Mouse (Mus musculus): Measurements from ENCODE around the gene Dhdh. TPM values are rescaled to one million over a fixed set of nuclear protein-coding genes. Genes with fewer than 3 reads are reported as not detected.
"Not testable (repeated sequence)": the region's sequence is repeated elsewhere in the genome, so short reads cannot be mapped to it uniquely, and the experiment has no call there.

Dhdh gene
- polyA plus RNA-seq, 1 experiment from 2014 or later: 3.4 TPM

- H3K27ac ChIP-seq: no peak overlapping the region
- peaks cover 39% of the 10 kb centered on the region for H3K4me1 ChIP-seq
- H3K4me3 ChIP-seq: 0 out of 2 replicates have a peak overlapping the region, but pooled peaks have one; percentile 8
- H3K27me3 ChIP-seq: no peaks in the 10 kb centered on the region
- H3K36me3 ChIP-seq: peaks cover 4% of the 10 kb centered on the region; the same call in 1 of the 2 replicates
- 72% methylated on average over 18 of the region's 18 CpGs for whole genome bisulfite sequencing
- H3K9me3 ChIP-seq: no peaks in the 10 kb centered on the region
- no peak for ATAC-seq (ENCODE audit: borderline replicate concordance, extremely low read depth, low FRiP score, low TSS enrichment)
- H3K9ac ChIP-seq: no peak overlapping the region
- H3K4me2 ChIP-seq: 0 out of 2 replicates have a peak overlapping the region, but pooled peaks have one; percentile 9
Observed at GRCm38 (mm10) chr7:45522957-45523676, 34.5 kb upstream of the Dhdh start.

GRCm38 (mm10) chr7:45522194-45522752 lies 33.7 kb upstream of the Dhdh start:
- 0 out of 2 replicates have a peak overlapping the region, but pooled peaks have one; percentile 93 for H3K27ac ChIP-seq
- peaks cover 39% of the 10 kb centered on the region for H3K4me1 ChIP-seq
- H3K4me3 ChIP-seq: peak overlapping the region; percentile 61
- H3K9ac ChIP-seq: peak overlapping the region; percentile 63
- H3K27me3 ChIP-seq: no peaks in the 10 kb centered on the region
- ATAC-seq (ENCODE audit: borderline replicate concordance, extremely low read depth, low FRiP score, low TSS enrichment): no peak
- peak overlapping the region; percentile 64 for H3K4me2 ChIP-seq
- H3K36me3 ChIP-seq: peaks cover 4% of the 10 kb centered on the region; the same call in 1 of the 2 replicates
- no peaks in the 10 kb centered on the region for H3K9me3 ChIP-seq
- 51% methylated on average over 16 of the region's 16 CpGs for WGBS

GRCm38 (mm10) chr7:45521728-45522184 lies 33.2 kb upstream of the Dhdh start:
- Histone ChIP-seq H3K4me1 (peaks cover 36% of the 10 kb centered on the region), H3K9ac (peak overlapping the region; percentile 63), H3K4me3 (peak overlapping the region; percentile 61), H3K27me3 (no peaks in the 10 kb centered on the region), H3K36me3 (peaks cover 4% of the 10 kb centered on the region; the same call in 1 of the 2 replicates), H3K9me3 (no peaks in the 10 kb centered on the region), H3K27ac (peak overlapping the region; percentile 93), H3K4me2 (peak overlapping the region; percentile 64)
- ATAC-seq (ENCODE audit: borderline replicate concordance, extremely low read depth, low FRiP score, low TSS enrichment): peak; percentile 64
- WGBS: under 1% methylated on average over 28 of the region's 28 CpGs

GRCm38 (mm10) chr7:45520605-45521004 lies 32.0 kb upstream of the Dhdh start:
- ATAC-seq (ENCODE audit: borderline replicate concordance, extremely low read depth, low FRiP score, low TSS enrichment): no peak
- H3K9me3 ChIP-seq: no peaks in the 10 kb centered on the region
- peaks cover 4% of the 10 kb centered on the region; the same call in 1 of the 2 replicates for H3K36me3 ChIP-seq
- 84% methylated on average over 7 of the region's 7 CpGs for WGBS
- no peak overlapping the region for H3K9ac ChIP-seq
- no peak overlapping the region for H3K4me3 ChIP-seq
- no peaks in the 10 kb centered on the region for H3K27me3 ChIP-seq
- H3K4me1 ChIP-seq: peaks cover 35% of the 10 kb centered on the region
- no peak overlapping the region for H3K4me2 ChIP-seq
- no peak overlapping the region for H3K27ac ChIP-seq

GRCm38 (mm10) chr7:45519345-45520120 lies 30.9 kb upstream of the Dhdh start:
- Histone ChIP-seq H3K4me3 (no peak overlapping the region), H3K27me3 (no peaks in the 10 kb centered on the region), H3K36me3 (peaks cover 4% of the 10 kb centered on the region; the same call in 1 of the 2 replicates), H3K4me2 (no peak overlapping the region), H3K27ac (no peak overlapping the region), H3K9ac (no peak overlapping the region), H3K9me3 (no peaks in the 10 kb centered on the region), H3K4me1 (peaks cover 35% of the 10 kb centered on the region)
- 70% methylated on average over 8 of the region's 8 CpGs for WGBS
- ATAC-seq (ENCODE audit: borderline replicate concordance, extremely low read depth, low FRiP score, low TSS enrichment): no peak

- WGBS: 80% methylated on average over 16 of the region's 16 CpGs
- peaks cover 1% of the 10 kb centered on the region; the same call in 1 of the 2 replicates for H3K36me3 ChIP-seq
- no peak for ATAC-seq (ENCODE audit: borderline replicate concordance, extremely low read depth, low FRiP score, low TSS enrichment)
Observed at GRCm38 (mm10) chr7:45518618-45519017, 30.0 kb upstream of the Dhdh start.

GRCm38 (mm10) chr7:45516846-45517245 lies 28.2 kb upstream of the Dhdh start:
- H3K4me2 ChIP-seq; ATAC-seq (ENCODE audit: borderline replicate concordance, extremely low read depth, low FRiP score, low TSS enrichment); H3K36me3 ChIP-seq; H3K27me3 ChIP-seq; H3K27ac ChIP-seq; H3K9ac ChIP-seq; H3K4me3 ChIP-seq; H3K9me3 ChIP-seq: not testable (repeated sequence)
- 60% methylated on average over 5 of the region's 5 CpGs for WGBS
- H3K4me1 ChIP-seq: peaks cover 14% of the 10 kb centered on the region; the same call in 1 of the 2 replicates

More at GRCm38 (mm10) chr7:45518618-45519017, 30.0 kb upstream of the Dhdh start:
- Histone ChIP-seq H3K27me3 (no peaks in the 10 kb centered on the region), H3K27ac (no peak overlapping the region), H3K9ac (no peak overlapping the region), H3K9me3 (no peaks in the 10 kb centered on the region), H3K4me1 (peaks cover 29% of the 10 kb centered on the region), H3K4me3 (no peak overlapping the region), H3K4me2 (no peak overlapping the region)

- 27% methylated on average over 16 of the region's 16 CpGs for WGBS
- Histone ChIP-seq H3K27ac (no peak overlapping the region), H3K36me3 (no peaks in the 10 kb centered on the region), H3K9me3 (no peaks in the 10 kb centered on the region), H3K4me3 (no peak overlapping the region), H3K4me2 (peak overlapping the region; percentile 22; the same call in 1 of the 2 replicates), H3K9ac (no peak overlapping the region), H3K27me3 (no peaks in the 10 kb centered on the region), H3K4me1 (peaks cover 9% of the 10 kb centered on the region; the same call in 1 of the 2 replicates)
- ATAC-seq (ENCODE audit: borderline replicate concordance, extremely low read depth, low FRiP score, low TSS enrichment): peak; percentile 29; the same call in 1 of the 2 replicates
Observed at GRCm38 (mm10) chr7:45515436-45515835, 26.8 kb upstream of the Dhdh start.

- Histone ChIP-seq H3K4me3 (no peak overlapping the region), H3K4me2 (no peak overlapping the region), H3K9ac (no peak overlapping the region), H3K4me1 (peaks cover 11% of the 10 kb centered on the region), H3K27ac (no peak overlapping the region), H3K36me3 (no peaks in the 10 kb centered on the region), H3K9me3 (no peaks in the 10 kb centered on the region), H3K27me3 (no peaks in the 10 kb centered on the region)
- ATAC-seq (ENCODE audit: borderline replicate concordance, extremely low read depth, low FRiP score, low TSS enrichment): no peak
- WGBS: 72% methylated on average over 7 of the region's 7 CpGs
Observed at GRCm38 (mm10) chr7:45514411-45514810, 25.8 kb upstream of the Dhdh start.

GRCm38 (mm10) chr7:45509912-45510787 lies 21.5 kb upstream of the Dhdh start, which contains the start of gene Nucb1:
TSS of gene Nucb1 (minus strand) at chr7:45510406.
- whole genome bisulfite sequencing: under 1% methylated on average over 44 of the region's 44 CpGs

More at GRCm38 (mm10) chr7:45509912-45510787, 21.5 kb upstream of the Dhdh start, which contains the start of gene Nucb1:
- H3K36me3 ChIP-seq: peaks cover 11% of the 10 kb centered on the region; the same call in 1 of the 2 replicates
- H3K4me2 ChIP-seq: peak within 1 kb of the TSS; percentile 98
- H3K4me3 ChIP-seq: peak within 1 kb of the TSS; percentile 82
- no peaks in the 10 kb centered on the region for H3K27me3 ChIP-seq
- peak; percentile 90 for ATAC-seq (ENCODE audit: borderline replicate concordance, extremely low read depth, low FRiP score, low TSS enrichment)
- H3K4me1 ChIP-seq: peaks cover 20% of the 10 kb centered on the region
- peak within 1 kb of the TSS; percentile 91 for H3K27ac ChIP-seq
- no peaks in the 10 kb centered on the region for H3K9me3 ChIP-seq
- H3K9ac ChIP-seq: peak within 1 kb of the TSS; percentile 81
